Mouse (Mus musculus) lung, embryonic 16.5 days (tissue): ENCODE results near the gene Vipr2. TPM values are rescaled to one million over a fixed set of nuclear protein-coding genes. Genes with fewer than 3 reads are reported as not detected.

Experiments
- ATAC-seq: fragments of 200-750 bp; cut with Nextera tagmentation; 2 replicates; pipeline ENCODE4 v1.8.0; 2017; ENCODE audit warnings: low read depth, mild to moderate bottlenecking, moderate library complexity
- H3K27ac ChIP-seq: fragments of 300-500 bp; sonication (generic); 2 replicates; pipeline ENCODE4 v1.5.1; 2014; ENCODE audit warnings: mild to moderate bottlenecking, control low read depth, low read length
- H3K27me3 ChIP-seq: fragments of 300-500 bp; sonication (generic); 2 replicates; pipeline ENCODE4 v1.6.1; 2014; ENCODE audit warnings: low read depth, low read length, mixed read lengths; ENCODE audit not compliant: control insufficient read depth, insufficient read depth
- H3K36me3 ChIP-seq: fragments of 300-500 bp; sonication (generic); 2 replicates; pipeline ENCODE4 v1.6.1; 2014; ENCODE audit warnings: low read length; ENCODE audit not compliant: control insufficient read depth, insufficient read depth
- H3K4me1 ChIP-seq: fragments of 300-500 bp; sonication (generic); replicated peaks from 2 replicates; pipeline ENCODE4 v1.6.1; 2014; ENCODE audit warnings: low read length, mixed read lengths; ENCODE audit not compliant: control insufficient read depth, insufficient read depth
- H3K4me2 ChIP-seq: fragments of 300-500 bp; sonication (generic); 2 replicates; pipeline ENCODE4 v1.6.1; 2014; ENCODE audit warnings: low read depth, low read length, control low read depth
- H3K4me3 ChIP-seq: fragments of 300-500 bp; sonication (generic); 2 replicates; pipeline ENCODE4 v1.5.1; 2014; ENCODE audit warnings: mild to moderate bottlenecking, low read length, control low read depth
- H3K9ac ChIP-seq: fragments of 300-500 bp; sonication (generic); 2 replicates; pipeline ENCODE4 v1.6.1; 2014; ENCODE audit warnings: low read length, control low read depth
- H3K9me3 ChIP-seq: fragments of 300-500 bp; sonication (generic); 2 replicates; pipeline ENCODE4 v1.6.1; 2016; ENCODE audit warnings: low read length; ENCODE audit not compliant: control insufficient read depth
- WGBS: fragments of 180-500 bp; shearing (Covaris S2); extraction: QIAGEN DNeasy Blood & Tissue Kit; methylation state at CpG from one replicate; pipeline ENCODE4 v1.1.7; 2014; 5-methylcytosine and 5-hydroxymethylcytosine counted together
- polyA plus RNA-seq: library from polyadenylated mRNA; unstranded; fragments of >200 nt; fragmentation: Nextera tagmentation; extraction: Ambion mirVana; gene quantifications from 2 replicates; pipeline ENCODE4 v1.2.1, GENCODE M21; 2015

Vipr2 gene
- polyA plus RNA-seq, 1 experiment from 2014 or later, result 2.9 TPM

- no peak for ATAC-seq
- no peaks in the 10 kb centered on the region for H3K9me3 ChIP-seq
- no peak overlapping the region for H3K9ac ChIP-seq
- no peak overlapping the region for H3K4me2 ChIP-seq
- H3K27ac ChIP-seq, result no peak overlapping the region
- H3K36me3 ChIP-seq, result no peaks in the 10 kb centered on the region
- H3K4me1 ChIP-seq, result no peaks in the 10 kb centered on the region
- H3K4me3 ChIP-seq, result no peak overlapping the region
- no peaks in the 10 kb centered on the region for H3K27me3 ChIP-seq
Observed at GRCm38 (mm10) chr12:116165368-116165767, 87.8 kb downstream of the Vipr2 start.

- H3K4me1 ChIP-seq, result no peaks in the 10 kb centered on the region
- no peak overlapping the region for H3K27ac ChIP-seq
- no peaks in the 10 kb centered on the region for H3K36me3 ChIP-seq
- H3K4me2 ChIP-seq, result no peak overlapping the region
- no peak overlapping the region for H3K4me3 ChIP-seq
- peak; percentile 59; the same call in 1 of the 2 replicates for ATAC-seq
- no peak overlapping the region for H3K9ac ChIP-seq
- no peaks in the 10 kb centered on the region for H3K27me3 ChIP-seq
- 24% methylated on average over 5 of the region's 5 CpGs for WGBS
- no peaks in the 10 kb centered on the region for H3K9me3 ChIP-seq
Observed at GRCm38 (mm10) chr12:116169666-116170065, 92.1 kb downstream of the Vipr2 start.

GRCm38 (mm10) chr12:116176930-116177329 lies 99.4 kb downstream of the Vipr2 start:
- no peak for ATAC-seq
- Histone ChIP-seq H3K27me3 (no peaks in the 10 kb centered on the region), H3K9me3 (no peaks in the 10 kb centered on the region), H3K4me2 (no peak overlapping the region), H3K36me3 (no peaks in the 10 kb centered on the region), H3K4me3 (no peak overlapping the region), H3K27ac (no peak overlapping the region), H3K4me1 (no peaks in the 10 kb centered on the region), H3K9ac (no peak overlapping the region)
- WGBS, result 87% methylated on average over 3 of the region's 3 CpGs

DNA sequence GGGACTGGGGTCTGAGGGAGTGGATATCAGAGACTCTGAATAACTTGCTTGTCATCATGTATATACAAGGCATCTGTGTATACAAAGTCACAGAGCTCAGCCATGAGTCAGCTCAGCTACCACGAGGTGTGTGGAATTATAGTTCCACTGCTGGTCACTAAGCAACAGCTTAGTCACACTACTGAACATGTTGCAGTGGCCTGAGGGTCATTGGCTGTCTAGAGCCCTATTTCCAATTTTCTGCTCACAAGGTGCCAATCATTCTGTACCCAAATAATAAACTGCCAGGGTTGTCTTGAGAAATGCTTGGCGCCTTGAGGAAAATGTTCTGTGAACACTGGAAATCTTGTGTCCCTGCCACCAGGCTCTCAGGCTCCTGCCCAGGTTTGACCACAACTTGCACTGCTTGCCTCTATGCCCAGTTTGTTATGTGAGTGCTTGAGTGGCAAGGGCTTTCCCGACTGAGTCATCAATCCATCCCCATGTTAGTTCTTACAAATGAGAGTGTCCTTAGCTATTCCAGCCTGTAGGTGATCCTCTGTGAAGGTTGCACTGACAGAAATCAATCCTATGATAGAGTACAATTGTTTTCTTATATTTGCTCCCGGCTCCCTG lies 104.0 kb downstream of the Vipr2 start:
- Histone ChIP-seq H3K36me3 (no peaks in the 10 kb centered on the region), H3K9me3 (no peaks in the 10 kb centered on the region), H3K27me3 (no peaks in the 10 kb centered on the region), H3K27ac (no peak overlapping the region), H3K4me2 (no peak overlapping the region), H3K4me1 (no peaks in the 10 kb centered on the region), H3K9ac (no peak overlapping the region), H3K4me3 (no peak overlapping the region)
- 63% methylated on average over 4 of the region's 4 CpGs for WGBS
- no peak for ATAC-seq

GRCm38 (mm10) chr12:116182376-116182775 lies 104.8 kb downstream of the Vipr2 start:
- no peaks in the 10 kb centered on the region for H3K36me3 ChIP-seq
- H3K27me3 ChIP-seq, result no peaks in the 10 kb centered on the region
- H3K9ac ChIP-seq, result no peak overlapping the region
- no peaks in the 10 kb centered on the region for H3K9me3 ChIP-seq
- H3K4me1 ChIP-seq, result no peaks in the 10 kb centered on the region
- no peak overlapping the region for H3K4me3 ChIP-seq
- H3K27ac ChIP-seq, result no peak overlapping the region
- no peak for ATAC-seq
- H3K4me2 ChIP-seq, result no peak overlapping the region

DNA sequence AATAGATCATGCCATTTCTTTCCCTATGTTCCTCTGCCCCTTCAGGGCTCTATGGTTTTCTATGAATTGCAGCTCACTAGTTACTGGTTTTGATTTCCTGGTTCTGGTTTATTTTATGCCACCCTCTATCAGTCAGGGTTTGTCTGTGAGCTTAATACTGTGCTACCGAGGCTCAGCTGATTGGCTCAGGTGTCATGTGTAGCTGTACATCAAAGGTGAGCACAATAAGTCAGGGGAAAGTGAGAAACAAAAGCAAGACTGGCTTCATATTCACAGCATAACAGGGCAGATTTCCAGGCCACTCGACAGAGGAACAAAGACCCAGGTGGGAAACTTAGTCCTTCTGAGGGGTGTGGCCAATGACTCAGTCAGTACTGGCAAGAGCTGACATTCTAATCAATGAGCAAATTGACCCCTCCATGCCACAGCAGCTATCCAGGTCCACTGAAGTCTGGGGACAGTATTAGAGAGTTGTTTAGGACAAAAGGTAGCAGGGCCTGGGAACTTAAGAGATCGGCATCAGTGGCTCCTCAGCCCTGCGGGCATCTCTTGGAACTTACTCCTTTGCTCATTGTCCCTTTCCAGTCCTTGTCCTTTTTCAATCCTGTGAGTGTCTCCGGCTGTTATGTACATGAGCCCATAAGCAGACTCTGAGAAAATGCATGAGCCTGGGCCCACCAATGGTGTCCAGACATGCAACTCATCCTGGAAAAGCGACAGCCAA lies 105.8 kb downstream of the Vipr2 start:
- no peaks in the 10 kb centered on the region for H3K27me3 ChIP-seq
- no peaks in the 10 kb centered on the region for H3K36me3 ChIP-seq
- no peaks in the 10 kb centered on the region for H3K4me1 ChIP-seq
- H3K9me3 ChIP-seq, result no peaks in the 10 kb centered on the region
- H3K4me2 ChIP-seq, result no peak overlapping the region
- no peak overlapping the region for H3K27ac ChIP-seq
- 76% methylated on average over 6 of the region's 6 CpGs for WGBS
- no peak overlapping the region for H3K9ac ChIP-seq
- no peak for ATAC-seq
- H3K4me3 ChIP-seq, result no peak overlapping the region

GRCm38 (mm10) chr12:116193952-116194351 lies 116.4 kb downstream of the Vipr2 start:
- Histone ChIP-seq H3K4me2 (no peak overlapping the region), H3K36me3 (no peaks in the 10 kb centered on the region), H3K4me1 (0 out of 2 replicates have a peak, but pooled peaks cover 2% of the 10 kb centered on the region), H3K27me3 (no peaks in the 10 kb centered on the region), H3K4me3 (no peak overlapping the region), H3K27ac (no peak overlapping the region), H3K9me3 (no peaks in the 10 kb centered on the region), H3K9ac (no peak overlapping the region)
- ATAC-seq, result no peak
- WGBS, result 55% methylated on average over 6 of the region's 6 CpGs

GRCm38 (mm10) chr12:116194641-116195040 lies 117.1 kb downstream of the Vipr2 start:
- Histone ChIP-seq H3K9me3 (no peaks in the 10 kb centered on the region), H3K4me1 (0 out of 2 replicates have a peak, but pooled peaks cover 2% of the 10 kb centered on the region), H3K27me3 (no peaks in the 10 kb centered on the region), H3K36me3 (no peaks in the 10 kb centered on the region), H3K27ac (no peak overlapping the region), H3K9ac (no peak overlapping the region), H3K4me3 (no peak overlapping the region), H3K4me2 (no peak overlapping the region)
- ATAC-seq, result no peak
